Mouse (Mus musculus) liver, postnatal 0 days (tissue): Measurements from ENCODE around the gene Col19a1. TPM values are rescaled to one million over a fixed set of nuclear protein-coding genes. Genes with fewer than 3 reads are reported as not detected.

Source experiments
- ATAC-seq: fragments of 200-750 bp; cut with Nextera tagmentation; 2 replicates; pipeline ENCODE4 v1.8.0; 2017; ENCODE audit warnings: mild to moderate bottlenecking, moderate library complexity
- DNase-seq: peaks from one replicate; pipeline ENCODE4 v3.0.0-alpha.2; 2016
- H3K27ac ChIP-seq: fragments of 300-500 bp; sonication (generic); 2 replicates; pipeline ENCODE4 v1.5.1; 2014; ENCODE audit warnings: antibody characterized with exemption, moderate library complexity, mild to moderate bottlenecking, low read depth
- H3K27me3 ChIP-seq: fragments of 300-500 bp; sonication (generic); 2 replicates; pipeline ENCODE4 v1.6.1; 2014; ENCODE audit warnings: low read length, control low read depth, mixed read lengths; ENCODE audit not compliant: insufficient read depth
- H3K36me3 ChIP-seq: fragments of 300-500 bp; sonication (generic); replicated peaks from 2 replicates; pipeline ENCODE4 v1.6.1; 2014; ENCODE audit warnings: mild to moderate bottlenecking, control low read depth, low read length, moderate library complexity, mixed read lengths; ENCODE audit not compliant: insufficient read depth
- H3K4me1 ChIP-seq: fragments of 300-500 bp; sonication (generic); 2 replicates; pipeline ENCODE4 v1.6.1; 2014; ENCODE audit warnings: antibody characterized with exemption, mild to moderate bottlenecking, control low read depth; ENCODE audit not compliant: insufficient read depth
- H3K4me2 ChIP-seq: fragments of 300-500 bp; sonication (generic); 2 replicates; pipeline ENCODE4 v1.6.1; 2014; ENCODE audit warnings: low read depth, mild to moderate bottlenecking, low read length, moderate library complexity, mixed read lengths
- H3K4me3 ChIP-seq: fragments of 300-500 bp; sonication (generic); 2 replicates; pipeline ENCODE4 v1.5.1; 2014; ENCODE audit warnings: low read depth, low read length
- H3K9ac ChIP-seq: fragments of 300-500 bp; sonication (generic); replicated peaks from 2 replicates; pipeline ENCODE4 v1.6.1; 2014; ENCODE audit warnings: mild to moderate bottlenecking, moderate library complexity
- H3K9me3 ChIP-seq: fragments of 300-500 bp; sonication (generic); 2 replicates; pipeline ENCODE4 v1.6.1; 2016; ENCODE audit warnings: mild to moderate bottlenecking, control low read depth, low read length, mixed read lengths
- CTCF ChIP-seq: sonication (generic); IDR thresholded peaks from 2 replicates; pipeline ENCODE4 v1.5.1; 2016; ENCODE audit warnings: antibody characterized with exemption, low read depth
- EP300 ChIP-seq: IDR thresholded peaks from 2 replicates; pipeline ENCODE4 v1.6.1; 2016; ENCODE audit warnings: antibody characterized with exemption, low read depth, mild to moderate bottlenecking
- WGBS: fragments of 180-500 bp; shearing (Covaris S2); extraction: QIAGEN DNeasy Blood & Tissue Kit; methylation state at CpG from one replicate; pipeline ENCODE4 v1.1.7; 2014; ENCODE audit not compliant: insufficient replicate concordance; 5-methylcytosine and 5-hydroxymethylcytosine counted together
- polyA plus RNA-seq: library from polyadenylated mRNA; unstranded; fragments of >200 nt; fragmentation: Nextera tagmentation; extraction: Ambion mirVana; gene quantifications from 2 replicates; pipeline ENCODE4 v1.2.1, GENCODE M21; 2015

Col19a1 gene
- polyA plus RNA-seq, 1 experiment from 2014 or later: not detected

GRCm38 (mm10) chr1:24230428-24230827 is 356.8 kb downstream of the Col19a1 start:
- Histone ChIP-seq H3K9ac (no peak overlapping the region), H3K27ac (no peak overlapping the region), H3K4me3 (no peak overlapping the region), H3K9me3 (no peaks in the 10 kb centered on the region), H3K4me1 (no peaks in the 10 kb centered on the region), H3K27me3 (no peaks in the 10 kb centered on the region), H3K4me2 (no peak overlapping the region; the same call in 1 of the 2 replicates), H3K36me3 (no peaks in the 10 kb centered on the region)
- no peak for ATAC-seq
- 50% methylated on average over 8 of the region's 8 CpGs for WGBS
- DNase-seq: no peak
- no peak for TF ChIP-seq CTCF
- TF ChIP-seq EP300: no peak

- no peak overlapping the region for H3K4me3 ChIP-seq
- no peak overlapping the region for H3K27ac ChIP-seq
- no peaks in the 10 kb centered on the region for H3K36me3 ChIP-seq
- TF ChIP-seq CTCF (no peak), EP300 (no peak)
- ATAC-seq: no peak
- no peak overlapping the region for H3K9ac ChIP-seq
- no peak for DNase-seq
- H3K9me3 ChIP-seq: no peaks in the 10 kb centered on the region
- H3K27me3 ChIP-seq: no peaks in the 10 kb centered on the region
- H3K4me2 ChIP-seq: no peak overlapping the region
- H3K4me1 ChIP-seq: no peaks in the 10 kb centered on the region
- 78% methylated on average over 1 of the region's 1 CpGs for WGBS
These were observed 357.7 kb downstream of the Col19a1 start for GRCm38 (mm10) chr1:24229552-24229951.

- WGBS: 72% methylated on average over 6 of the region's 6 CpGs
- Histone ChIP-seq H3K36me3 (no peaks in the 10 kb centered on the region), H3K4me1 (no peaks in the 10 kb centered on the region), H3K9me3 (no peaks in the 10 kb centered on the region), H3K4me2 (no peak overlapping the region), H3K27ac (no peak overlapping the region), H3K27me3 (no peaks in the 10 kb centered on the region), H3K4me3 (no peak overlapping the region), H3K9ac (no peak overlapping the region)
- no peak for TF ChIP-seq EP300
- TF ChIP-seq CTCF: no peak
- DNase-seq: no peak
- no peak for ATAC-seq
These were observed 360.1 kb downstream of the Col19a1 start for GRCm38 (mm10) chr1:24226941-24227711.

GRCm38 (mm10) chr1:24225825-24226526 is 361.3 kb downstream of the Col19a1 start:
- WGBS: 67% methylated on average over 4 of the region's 4 CpGs
- H3K27ac ChIP-seq: no peak overlapping the region
- DNase-seq: no peak

GRCm38 (mm10) chr1:24222981-24223612 is 364.2 kb downstream of the Col19a1 start:
- no peaks in the 10 kb centered on the region for H3K36me3 ChIP-seq
- 77% methylated on average over 8 of the region's 8 CpGs for WGBS
- H3K9me3 ChIP-seq: no peaks in the 10 kb centered on the region
- no peak overlapping the region for H3K4me3 ChIP-seq
- no peaks in the 10 kb centered on the region for H3K4me1 ChIP-seq
- H3K4me2 ChIP-seq: no peak overlapping the region
- ATAC-seq (no peak), DNase-seq (no peak)
- no peak overlapping the region for H3K9ac ChIP-seq
- TF ChIP-seq CTCF (no peak), EP300 (no peak)
- no peak overlapping the region for H3K27ac ChIP-seq
- no peaks in the 10 kb centered on the region for H3K27me3 ChIP-seq

More at GRCm38 (mm10) chr1:24225825-24226526, 361.3 kb downstream of the Col19a1 start:
- H3K9ac ChIP-seq: no peak overlapping the region
- H3K9me3 ChIP-seq: no peaks in the 10 kb centered on the region
- TF ChIP-seq EP300: no peak
- no peak for TF ChIP-seq CTCF
- H3K4me1 ChIP-seq: no peaks in the 10 kb centered on the region
- H3K4me3 ChIP-seq: no peak overlapping the region
- H3K27me3 ChIP-seq: no peaks in the 10 kb centered on the region
- no peak overlapping the region for H3K4me2 ChIP-seq
- ATAC-seq: no peak
- no peaks in the 10 kb centered on the region for H3K36me3 ChIP-seq

GRCm38 (mm10) chr1:24222231-24222630 is 365.0 kb downstream of the Col19a1 start:
- Histone ChIP-seq H3K36me3 (no peaks in the 10 kb centered on the region), H3K9ac (no peak overlapping the region), H3K4me1 (no peaks in the 10 kb centered on the region), H3K27ac (no peak overlapping the region), H3K4me3 (no peak overlapping the region), H3K27me3 (no peaks in the 10 kb centered on the region), H3K9me3 (no peaks in the 10 kb centered on the region), H3K4me2 (no peak overlapping the region)
- 82% methylated on average over 2 of the region's 2 CpGs for WGBS
- ATAC-seq (no peak), DNase-seq (no peak)
- TF ChIP-seq CTCF (no peak), EP300 (no peak)
